Mouse (Mus musculus) G1E (cell line): ENCODE data around the gene Pak1. TPM values are rescaled to one million over a fixed set of nuclear protein-coding genes. Genes with fewer than 3 reads are reported as not detected.

Experiments used
- ATAC-seq: 2 replicates; pipeline ENCODE4 v1.8.0; 2016; ENCODE audit warnings: mild to moderate bottlenecking; ENCODE audit not compliant: insufficient number of reproducible peaks, poor library complexity, low FRiP score, severe bottlenecking; ENCODE audit errors: extremely low read depth
- DNase-seq: peaks from one replicate; pipeline ENCODE4 v3.0.0; 2012; ENCODE audit warnings: low spot score
- H3K27me3 ChIP-seq: 2 replicates; pipeline ENCODE4 v1.6.1; 2012; ENCODE audit warnings: mild to moderate bottlenecking, low read length, inconsistent platforms; ENCODE audit not compliant: insufficient read depth
- H3K36me3 ChIP-seq: replicated peaks from 2 replicates; pipeline ENCODE3; 2012; ENCODE audit warnings: mild to moderate bottlenecking, inconsistent platforms
- H3K4me1 ChIP-seq: 2 replicates; pipeline ENCODE4 v1.6.1; 2012; ENCODE audit warnings: low read depth, low read length, inconsistent platforms, mixed read lengths; ENCODE audit not compliant: insufficient read depth
- H3K4me3 ChIP-seq: 2 replicates; pipeline ENCODE4 v1.5.1; 2012; ENCODE audit warnings: low read depth, mild to moderate bottlenecking, inconsistent platforms, low read length, moderate library complexity, mixed read lengths
- H3K9me3 ChIP-seq: replicated peaks from 2 replicates; pipeline ENCODE4 v1.6.1; 2012; ENCODE audit warnings: inconsistent platforms
- CTCF ChIP-seq: IDR thresholded peaks from 2 replicates; pipeline ENCODE4 v1.5.1; 2012; ENCODE audit warnings: low read depth, low read length, inconsistent platforms, mixed read lengths
- GATA1 ChIP-seq: IDR thresholded peaks from 2 replicates; pipeline ENCODE4 v1.6.1; 2012; ENCODE audit warnings: borderline replicate concordance, low read length, inconsistent platforms, mixed read lengths
- GATA2 ChIP-seq: IDR thresholded peaks from 2 replicates; pipeline ENCODE4 v1.6.1; 2012; ENCODE audit warnings: low read depth, low read length, inconsistent platforms, borderline replicate concordance
- POLR2AphosphoS5 ChIP-seq: IDR thresholded peaks from 2 replicates; pipeline ENCODE4 v1.6.1; 2012; ENCODE audit warnings: low read depth, low read length, inconsistent platforms; ENCODE audit not compliant: insufficient replicate concordance
- TAL1 ChIP-seq: conservative IDR thresholded peaks from 2 replicates; pipeline ENCODE4 v1.6.1; 2012; ENCODE audit warnings: low read depth, low read length, inconsistent platforms, mixed read lengths
- polyA plus RNA-seq: library from polyadenylated mRNA; stranded (reverse); fragments of >175 nt; gene quantifications from 2 replicates; pipeline ENCODE4 v1.2.3, GENCODE M21; 2012
- total RNA-seq, 2 experiments: library from RNA; stranded (forward) in 1 of 2; stranded (reverse) in 1 of 2; fragments of 200-1000 nt in 1 of 2; fragments of >200 nt in 1 of 2; fragmentation: Nextera tagmentation in 1 of 2; gene quantifications; 2 replicates each; pipeline ENCODE4 v1.2.3; 2014 to 2017

Pak1 gene
- total and polyA plus RNA-seq, 3 experiments, result 0.15 to 0.16 TPM; not detected in 1

DNA sequence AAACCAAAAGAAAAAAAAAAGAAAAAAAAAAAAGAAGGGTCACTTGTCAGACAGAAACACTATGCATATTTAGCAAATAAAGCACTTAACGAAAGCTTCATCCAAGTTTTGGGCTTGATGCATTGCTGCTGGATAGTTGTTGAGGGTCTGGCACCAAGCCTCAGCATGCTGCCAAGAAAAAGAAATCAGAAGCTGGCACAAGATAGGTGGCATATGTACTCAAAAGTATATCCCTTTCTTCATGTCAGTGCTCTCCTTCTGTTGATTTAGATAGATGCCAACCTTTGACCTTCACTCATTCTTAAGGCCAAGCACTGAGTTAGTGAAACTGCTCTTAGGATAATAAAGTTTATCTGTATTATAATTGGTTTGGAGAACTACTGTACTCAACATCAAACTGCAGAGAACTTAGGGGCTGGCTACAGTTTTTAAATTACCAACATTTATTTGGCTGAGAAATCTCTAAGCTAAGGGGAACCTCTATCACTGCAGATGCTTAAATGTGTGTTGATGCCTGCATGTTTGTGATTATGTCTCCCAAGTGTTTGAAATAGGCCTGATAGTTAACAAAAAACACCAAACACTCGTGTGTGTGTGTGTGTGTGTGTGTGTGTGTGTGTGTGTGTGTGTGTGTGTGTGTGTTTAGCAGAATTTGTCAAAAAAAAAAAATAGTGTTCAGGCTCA, 126.6 kb downstream of the Pak1 start:
- no peak overlapping the region for H3K4me3 ChIP-seq
- H3K4me1 ChIP-seq, result peaks cover 4% of the 10 kb centered on the region
- H3K27me3 ChIP-seq, result 0 out of 2 replicates have a peak, but pooled peaks cover 5% of the 10 kb centered on the region
- TF ChIP-seq TAL1, result no peak
- no peak for TF ChIP-seq GATA2
- TF ChIP-seq POLR2AphosphoS5, result no peak
- TF ChIP-seq CTCF, result no peak
- TF ChIP-seq GATA1, result no peak
- DNase-seq (no peak), ATAC-seq (no peak)
- no peaks in the 10 kb centered on the region for H3K36me3 ChIP-seq
- no peaks in the 10 kb centered on the region for H3K9me3 ChIP-seq

DNA sequence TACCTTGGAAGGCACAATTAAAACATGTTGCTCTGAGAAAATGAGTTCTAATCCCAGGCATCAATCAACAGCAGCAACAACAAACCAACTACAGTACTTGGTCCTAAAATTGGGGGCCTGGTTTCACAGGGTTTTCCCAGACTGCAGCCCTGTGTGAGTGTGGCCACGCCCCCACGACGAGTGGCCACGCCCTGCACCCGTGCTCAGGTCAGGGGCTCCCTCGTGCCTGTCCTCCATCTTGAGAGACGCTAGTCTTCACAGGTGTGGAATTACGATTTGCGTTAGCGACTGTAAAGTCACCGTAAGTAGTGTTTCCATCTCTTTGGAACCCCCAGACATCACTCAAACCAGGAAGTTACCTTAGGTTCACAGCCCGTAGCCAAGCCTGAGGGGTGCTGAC, 131.4 kb downstream of the Pak1 start, which contains the start of gene Gdpd4:
Gene Gdpd4, plus strand, starts transcription at position 214 of the 400 bp plus-strand sequence.
- no peak for ATAC-seq
- Histone ChIP-seq H3K4me1 (peaks cover 5% of the 10 kb centered on the region), H3K9me3 (no peaks in the 10 kb centered on the region), H3K27me3 (no peaks in the 10 kb centered on the region), H3K36me3 (no peaks in the 10 kb centered on the region), H3K4me3 (no peak within 1 kb of the TSS)
- no peak for DNase-seq
- TF ChIP-seq GATA2 (no peak), TAL1 (no peak), CTCF (no peak), GATA1 (no peak), POLR2AphosphoS5 (no peak)

DNA sequence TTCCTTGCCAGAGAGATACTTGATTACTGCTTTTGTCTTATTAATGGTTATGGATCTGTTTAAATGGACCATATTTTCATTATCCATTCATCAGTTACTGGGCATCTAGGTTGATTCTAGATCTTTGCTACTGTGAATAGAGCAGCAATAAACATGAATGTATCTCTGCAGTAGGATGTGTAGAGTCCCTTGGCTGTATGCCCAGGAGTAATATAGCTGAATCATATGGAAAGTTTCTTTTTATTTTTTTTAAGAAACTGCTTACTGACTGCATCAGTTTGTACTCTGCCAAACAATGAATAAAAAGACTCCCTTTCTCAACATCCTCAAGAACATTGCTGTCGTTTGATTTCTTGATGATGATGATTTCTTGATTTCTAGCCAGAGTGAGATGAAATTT, 137.5 kb downstream of the Pak1 start:
- Histone ChIP-seq H3K9me3 (no peaks in the 10 kb centered on the region), H3K27me3 (no peaks in the 10 kb centered on the region), H3K4me1 (no peaks in the 10 kb centered on the region), H3K4me3 (no peak overlapping the region), H3K36me3 (no peaks in the 10 kb centered on the region)
- ATAC-seq, result no peak
- DNase-seq, result no peak
- TF ChIP-seq TAL1 (no peak), GATA2 (no peak), CTCF (no peak), GATA1 (no peak), POLR2AphosphoS5 (no peak)

DNA sequence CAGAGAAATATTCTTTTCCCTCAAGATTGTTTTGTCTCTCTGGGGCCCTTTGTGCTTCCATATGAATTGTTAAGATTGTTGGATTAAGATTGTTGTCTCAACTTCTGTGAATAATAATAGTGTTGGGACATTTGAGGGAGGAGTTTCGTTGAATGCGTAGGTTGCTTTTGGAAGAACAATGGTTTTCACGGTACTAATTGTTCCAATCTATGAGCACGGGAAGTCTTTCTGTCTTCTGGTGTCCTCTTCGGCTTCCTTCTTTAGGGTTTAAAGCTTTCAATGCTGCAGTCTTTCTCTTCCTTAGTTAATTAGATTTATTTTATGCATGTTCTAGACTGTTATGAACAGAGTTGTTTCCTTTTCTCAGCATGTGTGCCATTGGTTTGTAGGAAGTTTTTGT, 138.6 kb downstream of the Pak1 start:
- DNase-seq (no peak), ATAC-seq (no peak)
- TF ChIP-seq CTCF (no peak), POLR2AphosphoS5 (no peak), GATA2 (no peak), TAL1 (no peak), GATA1 (no peak)
- Histone ChIP-seq H3K9me3 (no peaks in the 10 kb centered on the region), H3K4me1 (no peaks in the 10 kb centered on the region), H3K27me3 (no peaks in the 10 kb centered on the region; the same call in 1 of the 2 replicates), H3K36me3 (no peaks in the 10 kb centered on the region), H3K4me3 (no peak overlapping the region)

DNA sequence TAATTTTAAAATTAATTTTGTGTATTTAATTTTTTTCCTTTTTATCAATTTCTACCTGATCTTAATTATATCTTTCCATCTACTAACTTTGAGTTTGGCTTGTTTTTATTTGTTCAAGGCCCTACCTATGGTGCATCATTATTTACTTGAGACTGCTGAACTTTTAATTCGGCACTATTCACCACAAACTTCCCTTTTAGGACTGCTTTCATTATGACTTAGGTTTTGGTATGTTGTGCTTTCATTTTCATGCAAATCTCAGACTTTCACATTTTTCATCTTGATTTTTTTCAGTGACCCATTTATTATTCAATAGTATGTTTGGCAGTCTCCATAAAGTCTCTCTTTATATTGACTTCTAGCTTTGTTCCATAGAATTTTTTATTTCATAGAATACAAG, 156.1 kb downstream of the Pak1 start:
- no peaks in the 10 kb centered on the region for H3K36me3 ChIP-seq
- no peaks in the 10 kb centered on the region for H3K9me3 ChIP-seq
- no peak for DNase-seq
- H3K27me3 ChIP-seq, result 0 out of 2 replicates have a peak, but pooled peaks cover 3% of the 10 kb centered on the region
- no peak overlapping the region for H3K4me3 ChIP-seq
- no peaks in the 10 kb centered on the region for H3K4me1 ChIP-seq
- no peak for TF ChIP-seq POLR2AphosphoS5
- no peak for TF ChIP-seq GATA1
- no peak for TF ChIP-seq CTCF
- no peak for TF ChIP-seq TAL1
- no peak for TF ChIP-seq GATA2
- ATAC-seq, result no peak

Other genes with a start within 250 kb of the Pak1 start
- gene Aamdc, start 209.0 kb upstream of the Pak1 start, total RNA-seq (2014; fragmentation: Nextera tagmentation), result 16.1 and 19.9 TPM in 2 replicates
- gene Aamdc, start 209.0 kb upstream of the Pak1 start, total RNA-seq (2017), result 16.1 and 20.8 TPM in 2 replicates
- gene Aamdc, start 209.0 kb upstream of the Pak1 start, polyA plus RNA-seq, result 2.1 and 3.2 TPM in 2 replicates
- 48.2 and 58.5 TPM in 2 replicates for gene Rsf1, start 208.7 kb upstream of the Pak1 start, total RNA-seq (2014; fragmentation: Nextera tagmentation)
- gene Rsf1, start 208.7 kb upstream of the Pak1 start, total RNA-seq (2017), result 24.9 and 33.4 TPM in 2 replicates
- 14.2 and 14.8 TPM in 2 replicates for gene Rsf1, start 208.7 kb upstream of the Pak1 start, polyA plus RNA-seq
- gene Clns1a, start 91.9 kb upstream of the Pak1 start, total RNA-seq (2014; fragmentation: Nextera tagmentation), result 81.3 and 92.0 TPM in 2 replicates
- gene Clns1a, start 91.9 kb upstream of the Pak1 start, total RNA-seq (2017), result 128 and 130 TPM in 2 replicates
- gene Clns1a, start 91.9 kb upstream of the Pak1 start, polyA plus RNA-seq, result 52.7 and 54.1 TPM in 2 replicates
- 17.9 and 28.3 TPM in 2 replicates for gene Aqp11, start 50.3 kb upstream of the Pak1 start, total RNA-seq (2014; fragmentation: Nextera tagmentation)
- 8.9 and 11.0 TPM in 2 replicates for gene Aqp11, start 50.3 kb upstream of the Pak1 start, total RNA-seq (2017)
- 17.2 and 18.0 TPM in 2 replicates for gene Aqp11, start 50.3 kb upstream of the Pak1 start, polyA plus RNA-seq
- gene Gdpd4, start 131.4 kb downstream of the Pak1 start, total RNA-seq (2014; fragmentation: Nextera tagmentation), result not detected in 2 replicates
- gene Gdpd4, start 131.4 kb downstream of the Pak1 start, total RNA-seq (2017), result 0.05 TPM in 1 of 2 replicates, not detected in the other
- gene Gdpd4, start 131.4 kb downstream of the Pak1 start, polyA plus RNA-seq, result not detected in 2 replicates